Mouse (Mus musculus) E14TG2a.4 (cell line): ENCODE results near the gene Cd40.
A peak's percentile ranks its signal among the peaks of the same experiment; 100 is the strongest.

ENCODE experiments used
- H3K27me3 ChIP-seq: 2 replicates; pipeline ENCODE4 v1.6.1; 2014; ENCODE audit warnings: low read length, control low read depth; ENCODE audit not compliant: insufficient read depth
- H3K36me3 ChIP-seq: 2 replicates; pipeline ENCODE4 v1.6.1; 2014; ENCODE audit warnings: low read length, control low read depth; ENCODE audit not compliant: insufficient read depth
- H3K4me1 ChIP-seq: replicated peaks from 2 replicates; pipeline ENCODE4 v1.6.1; 2014; ENCODE audit warnings: low read depth, low read length, control low read depth
- H3K4me3 ChIP-seq: replicated peaks from 2 replicates; pipeline ENCODE4 v1.5.1; 2014; ENCODE audit warnings: mild to moderate bottlenecking, low read length
- H3K9me3 ChIP-seq: 2 replicates; pipeline ENCODE4 v1.6.1; 2014; ENCODE audit warnings: low read length, control low read depth
- CTCF ChIP-seq: conservative IDR thresholded peaks from 2 replicates; pipeline ENCODE4 v1.5.1; 2014; ENCODE audit warnings: low read length
- NANOG ChIP-seq: IDR thresholded peaks from 2 replicates; pipeline ENCODE4 v1.6.1; 2014; ENCODE audit warnings: borderline replicate concordance, low read length, mixed read lengths
- POU5F1 ChIP-seq: IDR thresholded peaks from 2 replicates; pipeline ENCODE4 v1.6.1; 2014; ENCODE audit warnings: low read length, borderline replicate concordance

Cd40 gene

GRCm38 (mm10) chr2:165100749-165101148 lies 45.3 kb downstream of the Cd40 start:
- TF ChIP-seq CTCF: no peak
- TF ChIP-seq POU5F1: no peak
- TF ChIP-seq NANOG: no peak
- H3K36me3 ChIP-seq: no peaks in the 10 kb centered on the region
- no peak overlapping the region for H3K4me3 ChIP-seq
- H3K9me3 ChIP-seq: no peaks in the 10 kb centered on the region
- H3K4me1 ChIP-seq: 0 out of 2 replicates have a peak, but pooled peaks cover 7% of the 10 kb centered on the region
- H3K27me3 ChIP-seq: peaks cover 66% of the 10 kb centered on the region

DNA sequence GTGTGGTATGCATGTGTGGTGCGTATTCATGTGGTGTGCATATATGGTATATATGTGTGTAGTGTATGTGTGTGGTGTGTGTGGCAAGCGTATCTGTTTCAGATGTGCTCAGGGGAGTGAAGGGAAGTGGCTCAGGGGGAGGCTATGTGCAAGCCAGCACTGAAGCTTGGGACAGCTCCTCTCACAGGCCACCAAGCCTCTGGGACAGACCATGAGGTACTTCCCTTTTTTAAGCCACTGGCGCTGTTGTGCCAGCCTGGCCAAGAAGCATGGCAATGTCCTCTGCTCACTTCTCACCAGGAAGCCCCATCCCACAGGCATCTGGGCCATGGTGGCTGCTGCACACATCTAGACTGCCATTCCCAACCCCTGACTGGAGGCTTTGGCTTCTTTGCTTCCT lies 47.5 kb downstream of the Cd40 start:
- no peak for TF ChIP-seq CTCF
- no peak for TF ChIP-seq NANOG
- TF ChIP-seq POU5F1: no peak
- H3K36me3 ChIP-seq: no peaks in the 10 kb centered on the region
- H3K27me3 ChIP-seq: peaks cover 64% of the 10 kb centered on the region
- H3K4me1 ChIP-seq: peaks cover 12% of the 10 kb centered on the region
- H3K4me3 ChIP-seq: no peak overlapping the region
- H3K9me3 ChIP-seq: no peaks in the 10 kb centered on the region

- peaks cover 77% of the 10 kb centered on the region for H3K27me3 ChIP-seq
- TF ChIP-seq CTCF (no peak), POU5F1 (no peak), NANOG (no peak)
- no peaks in the 10 kb centered on the region for H3K9me3 ChIP-seq
- H3K4me1 ChIP-seq: peaks cover 18% of the 10 kb centered on the region
- H3K4me3 ChIP-seq: no peak overlapping the region
- H3K36me3 ChIP-seq: no peaks in the 10 kb centered on the region
Observed at GRCm38 (mm10) chr2:165105513-165106079, 50.2 kb downstream of the Cd40 start.

- Histone ChIP-seq H3K4me3 (peak overlapping the region; percentile 11; the same call in 1 of the 2 replicates), H3K27me3 (peaks cover 78% of the 10 kb centered on the region), H3K4me1 (peaks cover 22% of the 10 kb centered on the region), H3K36me3 (no peaks in the 10 kb centered on the region), H3K9me3 (no peaks in the 10 kb centered on the region)
- TF ChIP-seq CTCF (no peak), NANOG (no peak), POU5F1 (no peak)
Observed at GRCm38 (mm10) chr2:165106585-165106984, 51.2 kb downstream of the Cd40 start.

GRCm38 (mm10) chr2:165112149-165112548 lies 56.7 kb downstream of the Cd40 start:
- peaks cover 59% of the 10 kb centered on the region for H3K4me1 ChIP-seq
- no peaks in the 10 kb centered on the region for H3K9me3 ChIP-seq
- no peaks in the 10 kb centered on the region for H3K36me3 ChIP-seq
- H3K4me3 ChIP-seq: peak overlapping the region; percentile 72
- peaks cover 90% of the 10 kb centered on the region for H3K27me3 ChIP-seq
- TF ChIP-seq CTCF (no peak), NANOG (no peak), POU5F1 (no peak)

GRCm38 (mm10) chr2:165113733-165114132 lies 58.3 kb downstream of the Cd40 start:
- no peak overlapping the region for H3K4me3 ChIP-seq
- peaks cover 68% of the 10 kb centered on the region for H3K4me1 ChIP-seq
- no peaks in the 10 kb centered on the region for H3K9me3 ChIP-seq
- H3K36me3 ChIP-seq: no peaks in the 10 kb centered on the region
- peaks cover 91% of the 10 kb centered on the region for H3K27me3 ChIP-seq
- TF ChIP-seq POU5F1: no peak
- TF ChIP-seq NANOG: no peak
- no peak for TF ChIP-seq CTCF

- no peaks in the 10 kb centered on the region for H3K9me3 ChIP-seq
- TF ChIP-seq NANOG (no peak), CTCF (no peak), POU5F1 (no peak)
- H3K27me3 ChIP-seq: peaks cover 62% of the 10 kb centered on the region
- H3K36me3 ChIP-seq: no peaks in the 10 kb centered on the region
- H3K4me1 ChIP-seq: peaks cover 46% of the 10 kb centered on the region
- peak overlapping the region; percentile 54; the same call in 1 of the 2 replicates for H3K4me3 ChIP-seq
Observed at GRCm38 (mm10) chr2:165120765-165121164, 65.3 kb downstream of the Cd40 start.

DNA sequence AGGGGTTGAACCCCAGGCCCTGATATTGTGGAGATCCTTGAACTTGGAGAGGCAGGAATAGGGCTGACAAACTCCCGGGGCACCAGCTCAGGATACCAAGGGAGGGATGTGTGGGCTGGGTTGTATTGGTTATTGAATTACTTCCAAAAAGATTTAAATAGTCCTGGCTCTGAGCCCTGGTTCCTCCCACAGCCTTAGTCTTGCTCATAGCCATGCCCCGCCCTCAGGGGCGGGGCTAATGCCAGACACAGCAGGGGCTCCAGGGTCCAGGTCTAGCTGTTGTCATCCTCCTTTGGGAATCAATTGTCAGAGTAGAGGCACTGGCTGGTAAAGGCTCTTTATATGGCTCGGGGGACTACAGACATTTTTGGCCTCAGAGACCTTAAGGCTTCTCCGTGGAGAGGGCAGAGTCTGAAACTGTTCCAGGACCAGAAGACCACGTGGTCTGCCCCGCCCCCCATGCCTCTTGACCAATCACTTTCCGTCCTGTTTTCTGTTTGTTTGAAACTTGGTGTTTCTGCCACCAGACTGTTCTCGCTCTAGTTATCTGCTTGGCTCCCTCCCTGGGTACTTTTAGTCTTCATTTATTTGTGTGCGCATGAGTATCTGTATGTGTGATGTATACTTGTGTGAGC lies 65.9 kb downstream of the Cd40 start:
- H3K9me3 ChIP-seq: no peaks in the 10 kb centered on the region
- peaks cover 63% of the 10 kb centered on the region for H3K27me3 ChIP-seq
- no peaks in the 10 kb centered on the region for H3K36me3 ChIP-seq
- peaks cover 42% of the 10 kb centered on the region for H3K4me1 ChIP-seq
- TF ChIP-seq CTCF (no peak), POU5F1 (no peak), NANOG (no peak)
- peak overlapping the region; percentile 54 for H3K4me3 ChIP-seq
